Mouse (Mus musculus): ENCODE data around the gene Iqsec1.

Iqsec1 gene

GRCm38 (mm10) chr6:90953349-90953748 lies 35.1 kb downstream of the Iqsec1 start:
- DNase-seq (ENCODE audit: low spot score) = no peak

DNA sequence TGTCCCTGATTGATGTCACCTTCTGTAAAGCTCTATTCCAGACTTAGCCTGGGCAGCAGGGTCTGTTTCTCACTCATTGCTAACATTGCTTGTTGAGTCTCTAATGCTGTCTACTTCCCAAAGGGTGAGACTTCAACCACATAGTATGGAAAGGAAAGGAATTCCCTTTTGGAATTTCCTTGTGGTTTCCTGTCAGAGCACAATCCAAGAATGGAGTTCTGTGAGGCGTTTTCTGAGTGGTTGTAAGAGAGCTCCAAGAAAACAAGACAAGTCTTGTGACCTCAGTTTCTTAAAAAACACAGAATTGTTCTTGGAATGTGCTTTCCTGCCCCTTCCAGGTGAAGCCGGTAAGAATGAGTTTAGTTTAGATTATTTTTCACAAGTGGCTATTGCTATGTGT lies 37.5 kb downstream of the Iqsec1 start:
- DNase-seq (ENCODE audit: low spot score) = no peak

DNA sequence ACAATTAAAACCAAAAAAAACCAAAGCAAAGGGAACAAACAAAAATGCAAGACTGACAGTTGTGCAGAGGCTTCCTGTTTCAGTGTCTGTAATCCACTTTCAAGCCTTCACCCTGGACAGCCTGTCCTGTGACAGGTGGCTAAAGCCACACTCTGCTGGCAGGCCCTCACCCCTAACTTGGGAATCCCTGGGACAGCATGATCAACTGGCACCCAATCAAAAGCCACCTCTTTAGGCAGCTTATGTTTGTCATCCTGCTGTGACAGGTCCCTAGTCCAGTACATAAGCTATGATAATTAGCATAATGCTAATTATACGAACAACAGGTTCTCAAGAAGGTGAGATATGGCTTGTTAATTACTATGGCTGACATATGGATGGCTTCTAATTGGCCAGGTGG lies 40.4 kb downstream of the Iqsec1 start:
- DNase-seq (ENCODE audit: low spot score) = no peak

GRCm38 (mm10) chr6:90945560-90946230 lies 42.8 kb downstream of the Iqsec1 start:
- no peak for DNase-seq (ENCODE audit: low spot score)

GRCm38 (mm10) chr6:90941257-90941656 lies 47.2 kb downstream of the Iqsec1 start:
- DNase-seq (ENCODE audit: low spot score) = no peak

DNA sequence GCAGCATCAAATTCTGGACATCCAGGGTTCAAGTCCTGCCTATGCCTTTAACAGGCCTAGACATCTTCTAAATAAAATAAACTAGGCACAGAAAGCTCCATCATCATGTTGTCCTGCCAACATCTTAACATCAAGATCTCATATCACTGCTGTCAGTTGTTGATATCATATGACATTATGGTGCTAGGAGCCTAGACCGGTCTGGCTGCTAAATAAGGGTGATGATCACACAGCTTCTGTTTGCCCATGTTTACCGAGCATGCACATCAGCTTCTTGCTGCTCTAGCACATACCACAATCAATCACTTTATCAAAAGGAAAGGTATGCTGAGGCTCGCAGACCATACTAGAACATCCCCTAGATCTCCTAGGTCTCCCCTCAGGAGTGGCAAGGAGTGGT lies 54.8 kb downstream of the Iqsec1 start:
- DNase-seq (ENCODE audit: low spot score) = no peak

GRCm38 (mm10) chr6:90928806-90929205 lies 59.7 kb downstream of the Iqsec1 start:
- no peak for DNase-seq (ENCODE audit: low spot score)

GRCm38 (mm10) chr6:90925472-90925871 lies 63.0 kb downstream of the Iqsec1 start:
- DNase-seq (ENCODE audit: low spot score) = no peak

DNA sequence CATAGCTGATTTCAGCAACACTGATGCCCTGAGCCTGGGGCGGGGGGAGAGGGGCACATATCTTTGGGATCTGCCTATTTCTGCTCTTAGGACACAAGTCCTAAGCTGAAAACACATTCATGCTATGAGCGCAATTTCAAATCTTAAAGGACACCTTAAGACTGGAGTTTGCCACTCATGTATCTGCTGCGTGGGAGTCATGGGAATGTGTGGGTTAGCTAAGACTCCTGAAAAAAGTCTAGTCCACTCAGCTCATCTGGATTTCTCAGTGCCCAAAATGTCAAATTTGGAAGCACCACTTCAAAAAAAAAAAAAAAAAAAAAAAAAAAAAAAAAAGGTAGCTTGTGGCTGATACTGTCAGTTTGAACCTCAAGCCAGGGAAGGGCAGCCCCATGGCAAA lies 63.7 kb downstream of the Iqsec1 start:
- DNase-seq (ENCODE audit: low spot score) = no peak

GRCm38 (mm10) chr6:90924379-90924778 lies 64.1 kb downstream of the Iqsec1 start:
- DNase-seq (ENCODE audit: low spot score) = no peak

DNA sequence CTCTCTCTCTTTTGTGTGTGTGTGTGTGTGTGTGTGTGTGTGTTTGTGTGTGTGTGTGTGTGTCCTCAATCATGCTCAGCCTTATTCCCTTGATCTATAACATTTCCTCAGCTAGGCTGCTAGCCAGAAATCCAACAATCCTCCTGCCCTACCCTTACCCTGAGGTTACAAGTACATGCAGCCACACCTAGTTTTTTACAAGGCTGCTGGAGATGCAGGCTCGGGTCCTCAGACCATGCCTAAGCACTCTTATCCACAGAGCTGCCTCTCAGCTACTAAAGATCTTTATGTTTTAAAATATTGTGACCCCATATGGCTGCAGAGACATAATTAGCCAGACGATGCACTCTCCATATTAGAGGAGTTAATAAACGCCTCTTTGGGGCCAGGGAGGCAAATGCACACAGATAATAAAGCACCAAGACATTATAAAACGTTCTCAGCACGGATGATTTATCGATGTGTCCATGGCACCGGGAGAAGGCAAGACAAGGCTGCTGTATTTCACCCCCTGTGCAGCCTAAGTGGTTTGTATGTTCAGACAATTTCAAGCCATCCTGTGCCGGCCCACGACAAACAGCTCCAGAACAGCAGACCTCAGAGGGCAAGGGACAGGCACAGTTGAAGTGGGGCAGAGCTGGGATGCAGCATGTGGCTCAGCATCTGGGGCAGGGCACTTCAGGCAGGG lies 67.1 kb downstream of the Iqsec1 start:
- DNase-seq (ENCODE audit: low spot score) = no peak

DNA sequence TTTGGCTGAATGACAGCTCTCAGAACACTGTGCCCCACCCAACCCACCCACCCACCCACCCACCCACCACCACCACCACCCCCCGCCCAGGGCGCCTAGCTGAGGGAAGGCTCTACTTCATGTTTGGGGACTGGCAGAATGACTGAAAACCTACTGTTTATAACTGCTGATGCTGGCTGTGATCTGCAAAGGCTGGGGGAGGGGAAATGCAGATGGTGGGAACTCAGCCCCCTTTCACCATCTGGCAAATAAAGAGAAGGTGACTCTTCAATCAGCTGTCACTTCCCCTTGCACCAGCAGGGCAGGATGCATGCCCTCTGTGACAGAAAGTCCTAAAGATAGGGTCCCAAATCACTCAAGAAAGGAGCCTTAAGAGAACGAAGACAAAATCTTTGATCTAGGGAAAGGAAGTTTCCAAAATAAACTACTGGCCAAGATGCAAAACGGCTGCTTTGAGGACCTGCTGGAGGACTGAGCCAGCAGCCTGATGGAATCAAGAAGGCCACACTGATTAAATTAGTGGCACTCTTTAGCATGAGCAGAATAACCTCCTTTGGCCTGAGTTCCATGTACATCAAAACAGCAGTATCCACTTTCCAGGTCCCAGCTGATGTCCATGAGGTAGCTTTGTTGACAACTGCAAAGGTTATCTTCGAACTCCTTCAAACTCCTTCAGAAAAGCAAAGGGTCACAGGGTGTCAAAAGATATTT lies 67.8 kb downstream of the Iqsec1 start:
- no peak for DNase-seq (ENCODE audit: low spot score)

DNA sequence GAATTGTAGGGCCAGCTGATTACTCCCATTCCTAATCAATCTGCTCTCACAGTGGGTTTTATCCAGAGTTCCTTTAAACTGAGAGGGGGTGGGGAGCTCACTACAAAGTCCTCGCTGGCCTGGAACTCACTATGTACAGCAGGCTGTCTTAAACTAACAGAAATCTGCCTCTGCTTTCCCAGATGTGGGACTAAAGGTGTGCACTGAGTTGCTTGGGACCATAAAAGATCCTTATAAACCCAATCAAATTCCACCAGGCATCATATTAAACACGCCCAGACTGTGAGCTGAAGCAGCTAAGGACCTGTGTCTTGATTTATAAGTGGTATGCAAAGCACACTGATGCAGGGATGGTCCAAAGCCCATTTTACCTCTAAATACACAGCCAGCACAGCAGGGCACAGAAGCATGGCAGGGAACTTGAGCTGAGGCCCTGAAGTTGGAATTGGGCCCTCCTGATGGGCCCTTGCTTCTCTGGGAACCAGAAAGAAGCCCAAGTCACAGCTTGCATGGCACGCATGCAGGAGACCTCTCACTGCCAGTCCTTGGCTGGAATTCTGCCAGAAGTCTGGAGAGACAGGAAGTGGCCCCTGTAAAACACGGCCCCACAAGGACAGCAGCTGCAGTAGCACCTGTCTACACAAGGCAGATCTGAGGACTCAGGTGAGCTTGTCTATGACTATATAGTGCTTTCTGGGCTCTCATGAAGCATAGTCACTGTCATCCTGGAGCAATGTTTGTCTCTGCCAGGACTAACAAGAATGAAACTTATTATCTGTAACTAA lies 68.7 kb downstream of the Iqsec1 start:
- no peak for DNase-seq (ENCODE audit: low spot score)

- no peak for DNase-seq (ENCODE audit: low spot score)
Observed at GRCm38 (mm10) chr6:90915585-90915984, 72.9 kb downstream of the Iqsec1 start.

- DNase-seq (ENCODE audit: low spot score) = no peak
Observed at GRCm38 (mm10) chr6:90913771-90914170, 74.7 kb downstream of the Iqsec1 start.

DNA sequence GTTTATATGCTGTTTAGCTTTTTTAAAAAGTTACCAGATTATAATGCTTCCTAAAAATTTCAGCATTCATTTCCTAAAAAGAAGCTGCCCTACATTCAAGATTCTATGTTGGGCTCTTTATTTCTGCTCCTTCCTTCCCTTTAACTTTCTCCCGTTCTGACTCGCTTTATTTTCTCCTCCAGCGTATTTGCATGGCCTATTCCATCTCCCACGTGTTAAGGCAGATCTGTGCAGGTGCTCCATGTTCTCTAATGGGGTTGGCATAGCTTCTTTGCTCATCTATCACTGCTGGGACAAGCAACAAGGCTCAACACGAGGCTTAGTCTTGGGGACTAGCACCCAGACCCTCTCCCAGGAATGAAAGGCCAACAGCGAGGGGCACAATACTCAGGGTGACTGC lies 75.7 kb downstream of the Iqsec1 start:
- DNase-seq (ENCODE audit: low spot score) = no peak

DNA sequence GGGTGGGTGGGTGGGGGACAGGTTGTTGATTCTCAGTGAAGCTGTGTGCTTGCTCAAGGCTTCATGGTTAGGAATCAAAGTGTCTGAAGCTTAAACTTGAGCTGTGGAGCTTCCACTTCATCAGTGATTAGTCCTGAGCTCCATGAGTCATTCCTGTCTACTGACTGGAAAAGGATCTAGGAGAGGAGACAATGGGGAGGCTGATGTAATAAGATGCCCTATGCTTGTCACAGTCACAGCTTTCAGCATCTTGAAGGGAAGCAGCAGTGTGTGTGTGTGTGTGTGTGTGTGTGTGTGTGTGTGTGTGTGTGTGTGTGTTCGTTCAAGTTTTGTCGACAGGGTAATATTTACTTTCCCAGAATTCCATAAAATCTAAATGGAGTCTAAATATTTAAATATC lies 84.3 kb downstream of the Iqsec1 start:
- DNase-seq (ENCODE audit: low spot score) = no peak

DNA sequence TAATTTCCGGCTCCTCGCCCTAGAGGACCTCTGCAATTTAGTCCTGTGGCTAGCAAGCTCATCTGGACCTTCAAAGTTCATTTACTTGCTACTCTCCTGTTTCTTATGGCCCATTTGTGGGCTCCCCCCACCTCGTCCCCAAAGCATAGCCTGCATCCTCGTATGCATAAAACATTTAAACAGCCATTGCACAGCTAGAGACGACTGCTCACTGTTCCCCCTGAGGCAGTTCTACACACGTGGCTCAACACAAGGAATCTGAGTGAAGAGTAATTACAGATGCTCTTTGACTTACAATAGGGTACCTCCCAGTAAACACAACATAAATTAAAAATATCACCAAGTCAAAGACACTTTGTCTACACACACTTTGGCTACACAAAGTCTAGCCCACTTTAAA lies 88.2 kb downstream of the Iqsec1 start:
- no peak for DNase-seq (ENCODE audit: low spot score)

DNA sequence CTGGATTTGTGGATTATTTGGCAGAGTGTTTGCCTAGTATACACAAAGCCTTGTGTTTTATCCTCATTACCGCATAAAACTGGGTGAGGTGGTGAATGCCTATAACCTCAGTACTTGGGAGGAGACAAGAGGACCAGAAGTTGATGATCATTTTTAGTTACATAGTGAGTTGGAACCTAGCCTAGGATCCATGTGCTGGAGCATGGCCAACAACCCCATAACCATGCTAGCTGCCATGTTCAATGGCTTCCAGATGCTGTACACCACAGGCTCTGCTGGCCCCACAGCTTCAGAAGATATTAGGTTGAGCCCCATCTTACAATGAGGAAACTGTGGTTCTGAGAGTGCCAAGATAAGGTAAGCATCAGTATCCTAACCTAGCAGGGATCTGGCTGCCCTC lies 89.2 kb downstream of the Iqsec1 start:
- DNase-seq (ENCODE audit: low spot score) = no peak

DNA sequence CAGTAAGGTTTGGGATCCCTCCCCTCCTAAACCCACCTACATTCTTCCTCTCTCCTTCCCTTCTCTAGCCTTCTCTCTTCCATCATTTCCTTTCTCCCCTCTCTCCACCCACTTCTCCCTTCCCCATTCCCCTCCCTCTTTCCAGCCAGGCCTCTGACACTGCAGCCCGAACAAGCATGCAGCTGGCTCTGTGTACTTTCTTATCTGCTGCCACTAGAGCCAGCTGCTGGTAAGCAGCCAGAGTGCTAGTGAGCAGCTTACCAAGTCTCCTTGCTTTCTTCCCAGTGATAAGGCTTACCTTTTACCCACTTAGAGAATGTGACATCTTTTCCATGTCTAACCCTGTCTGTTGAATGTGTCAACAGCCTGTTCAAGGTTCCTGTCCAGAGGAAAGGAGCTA lies 90.4 kb downstream of the Iqsec1 start:
- no peak for DNase-seq (ENCODE audit: low spot score)

DNA sequence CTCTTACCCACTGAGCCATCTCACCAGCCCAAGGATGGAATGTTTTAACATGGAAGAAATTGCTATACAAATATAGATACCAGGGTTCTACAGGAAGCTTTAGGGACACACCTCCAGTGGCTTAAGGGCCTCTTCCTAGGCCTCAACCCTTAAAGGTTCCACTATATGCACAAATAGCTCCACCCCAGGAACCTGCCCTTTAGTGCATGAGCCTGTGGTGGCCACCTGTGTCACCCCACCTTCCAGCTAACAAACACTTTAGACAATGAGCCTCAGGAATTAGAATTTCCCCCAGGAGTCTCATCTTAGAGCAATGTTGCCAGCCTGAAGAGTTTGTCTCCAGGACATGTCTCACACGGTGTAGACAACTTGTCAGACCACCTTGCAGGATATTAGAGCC lies 96.1 kb downstream of the Iqsec1 start:
- DNase-seq (ENCODE audit: low spot score) = no peak

Data from T-cell, adult 2 months (primary cell).